Mouse (Mus musculus) stomach, embryonic 14.5 days (tissue): ENCODE data around the gene Il31. TPM values are rescaled to one million over a fixed set of nuclear protein-coding genes. Genes with fewer than 3 reads are reported as not detected.

Experiments used
- ATAC-seq: fragments of 200-750 bp; cut with Nextera tagmentation; 2 replicates; pipeline ENCODE4 v1.8.0; 2017; ENCODE audit warnings: low read depth, moderate TSS enrichment; ENCODE audit not compliant: insufficient number of reproducible peaks, insufficient read depth, low FRiP score
- H3K27ac ChIP-seq: fragments of 300-500 bp; sonication (generic); 2 replicates; pipeline ENCODE4 v1.5.1; 2014; ENCODE audit warnings: mild to moderate bottlenecking, low read length, moderate library complexity, mixed read lengths
- H3K27me3 ChIP-seq: fragments of 300-500 bp; sonication (generic); 2 replicates; pipeline ENCODE4 v1.6.1; 2014; ENCODE audit warnings: low read length, control low read depth, mixed read lengths; ENCODE audit not compliant: control insufficient read depth, insufficient read depth
- H3K36me3 ChIP-seq: fragments of 300-500 bp; sonication (generic); 2 replicates; pipeline ENCODE4 v1.6.1; 2014; ENCODE audit warnings: mild to moderate bottlenecking, control low read depth, low read length, moderate library complexity, mixed read lengths; ENCODE audit not compliant: control insufficient read depth, insufficient read depth
- H3K4me1 ChIP-seq: fragments of 300-500 bp; sonication (generic); 2 replicates; pipeline ENCODE4 v1.6.1; 2014; ENCODE audit warnings: low read length, control low read depth, mixed read lengths; ENCODE audit not compliant: control insufficient read depth, insufficient read depth
- H3K4me2 ChIP-seq: fragments of 300-500 bp; sonication (generic); replicated peaks from 2 replicates; pipeline ENCODE4 v1.6.1; 2014; ENCODE audit warnings: low read depth, low read length, control low read depth
- H3K4me3 ChIP-seq: fragments of 300-500 bp; sonication (generic); 2 replicates; pipeline ENCODE4 v1.5.1; 2014; ENCODE audit warnings: low read depth, low read length, control low read depth
- H3K9ac ChIP-seq: fragments of 300-500 bp; sonication (generic); replicated peaks from 2 replicates; pipeline ENCODE4 v1.6.1; 2014; ENCODE audit warnings: low read depth, mild to moderate bottlenecking, control low read depth, low read length, moderate library complexity, mixed read lengths
- H3K9me3 ChIP-seq: fragments of 300-500 bp; sonication (generic); 2 replicates; pipeline ENCODE4 v1.6.1; 2016; ENCODE audit warnings: low read depth, low read length, control low read depth; ENCODE audit not compliant: control insufficient read depth
- WGBS: fragments of 180-500 bp; shearing (Covaris S2); extraction: QIAGEN DNeasy Blood & Tissue Kit; methylation state at CpG from one replicate; pipeline ENCODE4 v1.1.7; 2014; 5-methylcytosine and 5-hydroxymethylcytosine counted together
- polyA plus RNA-seq: library from polyadenylated mRNA; unstranded; fragments of >200 nt; fragmentation: Nextera tagmentation; extraction: Ambion mirVana; gene quantifications from 2 replicates; pipeline ENCODE4 v1.2.1, GENCODE M21; 2014

Gene Il31
- polyA plus RNA-seq, 1 experiment from 2014 or later: not detected

DNA sequence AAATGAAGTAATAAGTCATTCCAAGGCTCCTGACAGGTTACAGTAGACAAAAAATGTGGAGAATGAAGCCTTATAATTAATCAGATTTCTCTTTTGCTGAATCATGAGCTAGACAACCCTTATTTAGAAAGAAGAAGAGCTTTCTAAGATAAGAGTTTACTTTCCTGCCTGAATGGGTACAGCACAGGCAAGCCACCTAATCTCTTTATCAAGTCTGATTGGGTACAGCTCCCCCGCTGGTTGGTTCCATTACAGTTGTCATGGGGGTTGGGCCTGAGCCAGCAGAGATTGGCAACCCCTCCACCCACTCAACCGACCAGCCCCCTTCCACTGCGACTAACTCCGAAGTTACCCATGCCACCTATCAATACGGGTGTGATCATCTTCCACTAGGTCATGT, 27.9 kb downstream of the Il31 start:
- no peak for ATAC-seq
- Histone ChIP-seq H3K4me1 (no peaks in the 10 kb centered on the region), H3K4me2 (no peak overlapping the region), H3K36me3 (no peaks in the 10 kb centered on the region), H3K9ac (no peak overlapping the region), H3K27me3 (no peaks in the 10 kb centered on the region), H3K4me3 (no peak overlapping the region), H3K9me3 (no peaks in the 10 kb centered on the region), H3K27ac (no peak overlapping the region)
- WGBS: 57% methylated on average over 5 of the region's 5 CpGs

DNA sequence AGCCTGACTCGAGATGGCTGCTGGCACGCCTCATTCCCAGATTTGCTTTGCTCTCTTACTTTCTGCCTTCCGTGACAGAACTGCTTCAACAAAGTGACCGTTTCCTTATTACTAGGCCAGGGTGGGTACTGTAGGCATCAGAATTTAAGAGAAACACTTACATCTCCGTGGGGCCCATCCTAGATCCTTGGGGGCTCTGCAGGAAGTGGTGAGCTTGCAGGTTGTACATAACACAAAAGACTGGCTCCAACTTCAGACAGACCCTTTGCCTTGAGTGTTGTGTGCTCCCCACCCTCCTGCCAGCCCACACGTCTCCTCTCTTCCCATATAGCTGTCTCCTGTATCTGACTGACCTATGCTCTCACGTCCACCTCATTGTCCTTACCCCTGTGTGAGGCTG, 37.4 kb downstream of the Il31 start:
- Histone ChIP-seq H3K27me3 (no peaks in the 10 kb centered on the region), H3K9ac (no peak overlapping the region), H3K36me3 (peaks cover 61% of the 10 kb centered on the region), H3K9me3 (no peaks in the 10 kb centered on the region), H3K27ac (no peak overlapping the region), H3K4me2 (no peak overlapping the region), H3K4me1 (no peaks in the 10 kb centered on the region), H3K4me3 (no peak overlapping the region)
- WGBS: 89% methylated on average over 7 of the region's 7 CpGs
- no peak for ATAC-seq

DNA sequence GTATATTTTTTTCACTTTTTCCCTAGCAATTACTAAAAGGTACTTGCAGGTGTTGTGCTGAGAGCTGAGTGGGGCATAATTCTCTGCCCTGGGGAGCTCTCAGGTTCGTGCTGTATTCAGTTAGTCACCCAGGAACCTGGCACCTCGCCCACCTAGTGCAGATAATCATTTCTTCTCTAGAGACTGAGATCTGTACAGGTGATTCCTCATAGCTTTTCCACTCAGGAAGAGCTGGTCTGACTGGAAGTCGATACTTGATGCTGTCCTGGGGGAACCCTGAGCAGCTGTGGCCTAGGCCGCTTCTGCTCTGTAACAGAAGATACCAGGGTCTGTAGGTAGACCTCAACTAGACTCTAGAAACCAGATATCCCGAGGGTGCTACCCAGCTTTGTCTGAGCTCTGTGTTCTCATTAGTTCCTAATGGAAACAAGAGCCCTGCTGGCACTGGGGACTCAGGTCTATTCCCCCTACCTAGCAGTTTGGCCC, 44.4 kb downstream of the Il31 start:
- no peaks in the 10 kb centered on the region for H3K9me3 ChIP-seq
- ATAC-seq: no peak
- peaks cover 41% of the 10 kb centered on the region for H3K36me3 ChIP-seq
- no peak overlapping the region for H3K4me3 ChIP-seq
- H3K4me1 ChIP-seq: no peaks in the 10 kb centered on the region
- H3K4me2 ChIP-seq: no peak overlapping the region
- WGBS: 95% methylated on average over 5 of the region's 5 CpGs
- H3K9ac ChIP-seq: no peak overlapping the region
- H3K27ac ChIP-seq: no peak overlapping the region
- H3K27me3 ChIP-seq: no peaks in the 10 kb centered on the region

DNA sequence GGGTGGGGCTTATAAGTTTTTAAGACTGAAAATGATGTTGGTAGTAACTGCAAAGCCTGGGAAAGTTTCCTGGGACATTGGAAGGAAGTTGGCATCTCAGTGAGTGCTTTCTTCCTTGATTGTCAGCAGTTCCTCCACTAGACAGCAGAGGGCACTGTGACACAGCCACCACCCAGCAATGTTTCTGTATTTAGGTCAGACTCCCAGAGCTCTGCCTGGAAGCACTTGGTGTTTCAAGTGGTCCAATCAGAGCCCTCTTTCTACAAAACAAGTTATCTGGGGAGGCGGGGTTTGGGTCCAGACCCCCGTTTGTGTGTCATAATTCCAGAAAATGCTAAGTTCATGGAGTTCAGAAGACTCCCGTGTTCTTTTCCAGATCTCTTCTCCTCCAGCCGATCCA, 45.2 kb downstream of the Il31 start:
- Histone ChIP-seq H3K27ac (no peak overlapping the region), H3K36me3 (peaks cover 33% of the 10 kb centered on the region), H3K4me1 (no peaks in the 10 kb centered on the region), H3K9me3 (no peaks in the 10 kb centered on the region), H3K27me3 (no peaks in the 10 kb centered on the region), H3K4me2 (no peak overlapping the region), H3K4me3 (no peak overlapping the region), H3K9ac (no peak overlapping the region)
- 48% methylated on average over 4 of the region's 4 CpGs for WGBS
- no peak; the same call in 1 of the 2 replicates for ATAC-seq

DNA sequence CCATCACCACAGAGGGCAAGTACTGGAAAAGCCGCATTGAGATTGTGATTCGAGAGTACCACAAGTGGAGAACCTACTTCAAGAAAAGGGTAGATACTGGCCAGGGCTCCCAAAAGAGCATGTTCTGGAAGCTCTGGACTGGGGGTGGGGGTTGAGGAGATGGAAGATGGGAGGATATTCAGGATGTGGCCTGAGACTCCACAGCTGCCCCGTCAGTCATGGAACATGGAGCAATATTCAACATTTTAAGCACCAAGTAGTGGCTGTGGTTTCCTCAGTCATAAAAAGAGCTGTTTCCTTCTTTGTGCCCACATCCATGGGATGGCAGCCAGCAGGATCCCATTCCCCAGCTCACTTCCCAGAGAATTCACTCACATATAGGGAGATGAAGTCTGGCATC, 47.0 kb downstream of the Il31 start:
- Histone ChIP-seq H3K9ac (no peak overlapping the region), H3K9me3 (no peaks in the 10 kb centered on the region), H3K27me3 (no peaks in the 10 kb centered on the region), H3K4me1 (no peaks in the 10 kb centered on the region), H3K27ac (no peak overlapping the region), H3K36me3 (peaks cover 28% of the 10 kb centered on the region), H3K4me2 (no peak overlapping the region), H3K4me3 (no peak overlapping the region)
- WGBS: 88% methylated on average over 3 of the region's 3 CpGs
- ATAC-seq: no peak

DNA sequence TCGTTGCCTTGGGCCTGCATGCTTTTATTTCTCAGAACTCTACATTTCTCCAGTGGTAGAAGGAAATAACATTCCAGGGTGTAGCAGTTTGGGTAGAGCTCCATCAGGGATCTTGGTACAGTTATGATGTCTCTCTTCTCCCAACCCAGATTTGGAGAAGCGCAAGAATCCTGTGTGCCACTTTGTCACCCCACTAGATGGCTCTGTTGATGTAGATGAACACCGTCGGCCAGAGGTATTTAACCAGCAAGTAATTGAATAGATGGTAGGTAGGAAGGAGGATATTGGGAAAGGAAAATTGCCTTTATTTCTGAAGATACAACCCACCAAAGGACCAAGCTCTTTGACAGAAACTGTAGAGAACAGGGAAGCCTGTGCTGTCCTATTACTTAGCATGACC, 48.6 kb downstream of the Il31 start:
- no peak overlapping the region for H3K4me2 ChIP-seq
- 0 out of 2 replicates have a peak, but pooled peaks cover 5% of the 10 kb centered on the region for H3K4me1 ChIP-seq
- H3K9ac ChIP-seq: no peak overlapping the region
- no peaks in the 10 kb centered on the region for H3K27me3 ChIP-seq
- no peak for ATAC-seq
- 75% methylated on average over 4 of the region's 4 CpGs for WGBS
- no peaks in the 10 kb centered on the region for H3K9me3 ChIP-seq
- H3K4me3 ChIP-seq: no peak overlapping the region
- H3K27ac ChIP-seq: no peak overlapping the region
- peaks cover 20% of the 10 kb centered on the region for H3K36me3 ChIP-seq

DNA sequence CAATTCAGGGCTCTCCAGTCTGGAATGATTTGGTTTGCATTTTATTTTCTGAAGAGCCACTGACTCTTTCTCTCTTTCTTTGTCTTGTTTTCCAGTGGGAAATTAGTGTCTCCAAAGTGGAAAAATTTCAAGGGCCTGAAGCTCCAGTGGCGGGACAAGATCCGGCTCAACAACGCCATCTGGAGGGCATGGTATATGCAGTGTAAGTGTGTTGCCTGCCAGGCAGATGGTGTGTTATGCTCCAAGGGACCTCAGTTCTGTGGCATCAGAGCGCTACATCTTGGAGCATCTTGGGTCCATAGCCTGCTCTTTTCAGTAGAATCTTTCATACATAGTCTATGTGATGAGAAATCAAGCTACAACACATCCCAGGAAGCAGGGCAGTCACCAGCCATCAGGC, 49.3 kb downstream of the Il31 start:
- no peaks in the 10 kb centered on the region for H3K27me3 ChIP-seq
- H3K9me3 ChIP-seq: no peaks in the 10 kb centered on the region
- no peak overlapping the region for H3K9ac ChIP-seq
- no peak overlapping the region for H3K27ac ChIP-seq
- H3K4me2 ChIP-seq: no peak overlapping the region
- WGBS: 79% methylated on average over 4 of the region's 4 CpGs
- H3K4me3 ChIP-seq: no peak overlapping the region
- no peak for ATAC-seq
- H3K4me1 ChIP-seq: 0 out of 2 replicates have a peak, but pooled peaks cover 5% of the 10 kb centered on the region
- peaks cover 19% of the 10 kb centered on the region for H3K36me3 ChIP-seq

DNA sequence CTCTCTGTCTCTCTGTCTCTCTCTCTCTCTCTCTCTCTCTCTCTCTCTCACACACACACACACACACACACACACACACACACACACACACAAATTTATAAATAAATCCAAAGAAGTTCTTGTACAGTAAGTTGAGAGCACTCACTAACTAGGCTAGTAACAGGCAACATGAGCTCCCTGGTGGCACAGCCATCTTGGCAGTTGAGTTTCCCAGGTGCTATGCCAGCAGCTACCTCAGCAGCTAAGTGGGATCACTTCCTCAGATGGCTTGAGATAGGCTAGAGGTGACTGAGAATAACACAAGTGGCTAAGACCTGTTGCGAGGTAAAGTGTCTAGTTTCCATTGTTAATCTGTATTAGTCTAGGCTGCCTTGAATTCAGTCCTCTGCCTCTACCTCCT, 50.0 kb downstream of the Il31 start:
- H3K9me3 ChIP-seq: no peaks in the 10 kb centered on the region
- H3K9ac ChIP-seq: no peak overlapping the region
- ATAC-seq: no peak
- H3K36me3 ChIP-seq: peaks cover 15% of the 10 kb centered on the region
- no peak overlapping the region for H3K27ac ChIP-seq
- H3K4me2 ChIP-seq: no peak overlapping the region
- 0 out of 2 replicates have a peak, but pooled peaks cover 5% of the 10 kb centered on the region for H3K4me1 ChIP-seq
- H3K27me3 ChIP-seq: no peaks in the 10 kb centered on the region
- WGBS: 81% methylated on average over 1 of the region's 1 CpGs
- H3K4me3 ChIP-seq: no peak overlapping the region

DNA sequence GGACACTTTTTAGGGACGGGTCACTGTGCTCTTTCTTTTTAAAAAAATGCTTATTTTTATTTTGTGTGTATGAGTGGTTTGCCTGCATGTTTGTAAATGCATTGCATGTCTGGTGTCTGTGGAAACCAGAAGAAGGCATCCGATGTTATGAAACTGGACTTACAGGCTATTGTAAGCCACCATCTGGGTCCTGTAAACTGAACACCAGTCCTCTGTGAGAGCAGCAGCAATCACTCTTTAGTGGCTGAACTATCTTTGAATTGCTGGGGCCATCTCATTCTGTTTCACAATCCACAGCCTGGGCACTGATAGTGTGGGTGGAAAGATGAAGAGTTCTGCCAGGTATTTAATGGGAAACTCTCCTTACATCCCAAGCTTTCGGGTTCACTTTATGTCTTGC, 50.9 kb downstream of the Il31 start:
- H3K36me3 ChIP-seq: peaks cover 12% of the 10 kb centered on the region
- no peaks in the 10 kb centered on the region for H3K27me3 ChIP-seq
- H3K27ac ChIP-seq: no peak overlapping the region
- 85% methylated on average over 3 of the region's 3 CpGs for WGBS
- H3K4me3 ChIP-seq: no peak overlapping the region
- H3K4me2 ChIP-seq: no peak overlapping the region
- H3K9ac ChIP-seq: no peak overlapping the region
- H3K4me1 ChIP-seq: peaks cover 8% of the 10 kb centered on the region; the same call in 1 of the 2 replicates
- no peak for ATAC-seq
- no peaks in the 10 kb centered on the region for H3K9me3 ChIP-seq
